Comparison of ENCODE assay signal across 20 mouse cellular contexts in genomic region chr12:29167922-29168321, GRCm38 (mm10).
A peak's percentile ranks its signal among the peaks of the same experiment; 100 is the strongest.
DNase-seq lines count a peak whose midpoint lies in the region; ATAC-seq and TF ChIP-seq lines count a peak whose summit lies in the region.
"Had no signal": no experiment of that assay in that cellular context is flagged by ENCODE, and none has a peak within 500 bp of the region (broad histone marks: within the 10 kb centered on the region; RNA-seq: fewer than 3 reads in every experiment).

No protein-coding gene starts in this region.

- WGBS in cerebellum, adult 2 months, result 13% methylated on average over 6 of the region's 6 CpGs
- 81% methylated on average over 6 of the region's 6 CpGs for WGBS in hindbrain, embryonic 16.5 days

- no peak for ATAC-seq in hindbrain, embryonic 16.5 days
- ATAC-seq: forebrain, embryonic 14.5 days; inflammation-experienced regulatory T-cells, adult 6 months; intestine, postnatal 0 days had no signal

- H3K4me2 ChIP-seq in hindbrain, embryonic 16.5 days (ENCODE audit: low read length), result no peak overlapping the region
- H3K4me2 ChIP-seq: embryonic facial prominence, embryonic 15.5 days; heart, embryonic 12.5 days; hindbrain, embryonic 15.5 days had no signal

- H3K4me1 ChIP-seq in cerebellum, adult 2 months (ENCODE audit: control insufficient read depth, insufficient read depth, low read length), result peaks cover 7% of the 10 kb centered on the region
- no peaks in the 10 kb centered on the region for H3K4me1 ChIP-seq in hindbrain, embryonic 16.5 days (ENCODE audit: control insufficient read depth, insufficient read depth, low read depth, low read length)
- H3K4me1 ChIP-seq: embryonic facial prominence, embryonic 15.5 days; forebrain, embryonic 10.5 days; heart, embryonic 12.5 days; hindbrain, embryonic 15.5 days had no signal

- H3K36me3 ChIP-seq in hindbrain, embryonic 16.5 days (ENCODE audit: control insufficient read depth, insufficient read depth, low read length), result no peaks in the 10 kb centered on the region
- H3K36me3 ChIP-seq: embryonic facial prominence, embryonic 15.5 days; forebrain, embryonic 10.5 days; heart, embryonic 12.5 days; hindbrain, embryonic 15.5 days had no signal

- H3K27me3 ChIP-seq in cerebellum, adult 2 months (ENCODE audit: control insufficient read depth, insufficient read depth, low read length), result no peaks in the 10 kb centered on the region
- no peaks in the 10 kb centered on the region for H3K27me3 ChIP-seq in hindbrain, embryonic 16.5 days (replicated peaks; ENCODE audit: control insufficient read depth, insufficient read depth, low read length)
- H3K27me3 ChIP-seq: embryonic facial prominence, embryonic 15.5 days; hindbrain, embryonic 15.5 days had no signal

- H3K9me3 ChIP-seq in hindbrain, embryonic 16.5 days (ENCODE audit: control insufficient read depth, low read length), result no peaks in the 10 kb centered on the region
- H3K9me3 ChIP-seq: embryonic facial prominence, embryonic 15.5 days; forebrain, embryonic 10.5 days; heart, embryonic 12.5 days; hindbrain, embryonic 15.5 days had no signal

- no peak overlapping the region for H3K4me3 ChIP-seq in cerebellum, adult 2 months (replicated peaks; ENCODE audit: insufficient read depth, low read depth, low read length)
- no peak overlapping the region for H3K4me3 ChIP-seq in hindbrain, embryonic 16.5 days (ENCODE audit: low read length)
- H3K4me3 ChIP-seq: embryonic facial prominence, embryonic 15.5 days; erythroblast, embryonic 14.5 days; forebrain, embryonic 10.5 days; heart, embryonic 12.5 days; hindbrain, embryonic 15.5 days had no signal

- TF ChIP-seq CTCF in cerebellum, adult 2 months (IDR thresholded peaks at IDR 0.05; ENCODE audit: borderline replicate concordance, insufficient read depth, low read depth, low read length), result no peak

- DNase-seq in cerebellum, adult 2 months, result peak; percentile 31 to 48
- DNase-seq in cerebellum, postnatal 14 days, result no peak
- DNase-seq in layer of hippocampus, adult 9-11 months, result peak; percentile 49
- DNase-seq in layer of hippocampus, adult 9-10 months (ENCODE audit: low spot score), result no peak
- DNase-seq in brain, adult 2 months (ENCODE audit: low read depth, low spot score), result peak; percentile 77
- peak; percentile 46 for DNase-seq in cerebellum, adult 9-11 months
- DNase-seq: adrenal gland, adult 2 months; adrenal gland, postnatal 25 days; embryo, embryonic 11 days; gastrocnemius, postnatal 10 days; kidney, adult 8-10 months had no signal

- TF ChIP-seq POLR2A in cerebellum, adult 2 months (IDR thresholded peaks at IDR 0.05; ENCODE audit: borderline replicate concordance, insufficient read depth, low read length), result no peak

- H3K9ac ChIP-seq in hindbrain, embryonic 16.5 days (ENCODE audit: low read depth, low read length), result no peak overlapping the region
- H3K9ac ChIP-seq: embryonic facial prominence, embryonic 15.5 days; heart, embryonic 12.5 days; hindbrain, embryonic 15.5 days had no signal

- no peak overlapping the region for H3K27ac ChIP-seq in cerebellum, adult 2 months (ENCODE audit: insufficient read depth, low read length)
- no peak overlapping the region for H3K27ac ChIP-seq in hindbrain, embryonic 16.5 days (ENCODE audit: low read depth, low read length)
- H3K27ac ChIP-seq: embryonic facial prominence, embryonic 15.5 days; forebrain, embryonic 10.5 days; hindbrain, embryonic 15.5 days had no signal

Comparison
In these comparisons a context has a peak if more than half of its experiments do, and no peak if none do; other contexts are left out.
1. DNase-seq: peak in cerebellum, adult 2 months (2 of 2), layer of hippocampus, adult 9-11 months (single experiment), brain, adult 2 months (single experiment) and cerebellum, adult 9-11 months (single experiment); none in cerebellum, postnatal 14 days (0 of 2) and layer of hippocampus, adult 9-10 months (single experiment).